Mouse (Mus musculus): Measurements from ENCODE around the gene Vmn1r90. TPM values are rescaled to one million over a fixed set of nuclear protein-coding genes. Genes with fewer than 3 reads are reported as not detected.

The Vmn1r90 gene
- total and polyA plus RNA-seq, 3 experiments, result not detected

DNA sequence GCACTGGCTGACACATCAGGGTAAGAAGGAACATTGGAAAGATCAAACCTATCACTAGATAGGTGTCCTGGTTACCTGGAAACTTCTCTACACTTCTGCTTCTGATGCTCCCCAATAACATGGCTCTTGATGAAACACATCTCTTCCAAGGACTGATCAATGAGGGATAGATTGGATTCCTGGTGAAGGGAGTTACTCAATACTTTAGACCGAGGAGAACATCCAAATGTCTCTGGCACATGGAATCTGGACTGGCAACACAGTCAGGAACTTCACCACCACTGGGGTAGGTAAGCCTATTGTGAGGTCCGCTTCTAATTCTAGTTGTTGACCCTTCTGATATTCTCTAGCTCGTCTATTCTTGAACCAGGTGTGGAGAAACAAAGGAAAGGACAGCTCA lies 45.0 kb downstream of the Vmn1r90 start:
- Histone ChIP-seq H3K9ac (ENCODE audit: control insufficient read depth, low read depth, low read length, poor library complexity, severe bottlenecking) (no peak overlapping the region), H3K27me3 (ENCODE audit: control insufficient read depth in 1 of 2, insufficient read depth in 2 of 2, low read length in 2 of 2) (no peaks in the 10 kb centered on the region), H3K9me3 (replicated peaks; ENCODE audit: insufficient read depth, low read length) (no peaks in the 10 kb centered on the region), H3K36me3 (ENCODE audit: control insufficient read depth in 1 of 2, insufficient read depth in 2 of 2, low read length in 2 of 2) (no peaks in the 10 kb centered on the region), H3K4me3 (ENCODE audit: control insufficient read depth in 1 of 2, insufficient read depth in 1 of 2, low read depth in 2 of 2, low read length in 2 of 2) (no peak overlapping the region), H3K4me1 (ENCODE audit: control insufficient read depth in 1 of 2, insufficient read depth in 2 of 2, low read length in 2 of 2) (no peaks in the 10 kb centered on the region), H3K27ac (ENCODE audit: control insufficient read depth, low read depth, low read length) (no peak overlapping the region), H3K79me2 (ENCODE audit: control insufficient read depth, insufficient read depth, low read length, poor library complexity) (no peaks in the 10 kb centered on the region)
- no peak for TF ChIP-seq POLR2A (IDR thresholded peaks at IDR 0.05; ENCODE audit: control insufficient read depth in 1 of 2, insufficient read depth in 1 of 2, low read depth in 1 of 2, low read length in 2 of 2, poor library complexity in 1 of 2)
- TF ChIP-seq GABPA (IDR thresholded peaks at IDR 0.05; ENCODE audit: low read depth, low read length), result no peak
- TF ChIP-seq CTCF (IDR thresholded peaks at IDR 0.05 in 2 of 3, conservative IDR thresholded peaks at IDR 0.05 in 1 of 3; ENCODE audit: control insufficient read depth in 1 of 3, insufficient read depth in 1 of 3, low read depth in 2 of 3, low read length in 3 of 3, poor library complexity in 1 of 3, severe bottlenecking in 1 of 3), result no peak
- no peak for TF ChIP-seq TCF12 (IDR thresholded peaks at IDR 0.05; ENCODE audit: low read depth, low read length)
- no peak for TF ChIP-seq ETS1 (IDR thresholded peaks at IDR 0.05; ENCODE audit: low read depth, low read length)
- TF ChIP-seq CHD1 (IDR thresholded peaks at IDR 0.05; ENCODE audit: low read depth, low read length), result no peak
- TF ChIP-seq KAT2A (conservative IDR thresholded peaks at IDR 0.05; ENCODE audit: low read depth, low read length), result no peak
- no peak for TF ChIP-seq ZC3H11A (IDR thresholded peaks at IDR 0.05; ENCODE audit: low read depth, low read length)
- TF ChIP-seq UBTF (IDR thresholded peaks at IDR 0.05; ENCODE audit: borderline replicate concordance, insufficient read depth, low read depth, low read length), result no peak
- TF ChIP-seq EP300 (IDR thresholded peaks at IDR 0.05; ENCODE audit: low read depth in 1 of 2, low read length in 2 of 2), result no peak
- TF ChIP-seq TBP (IDR thresholded peaks at IDR 0.05; ENCODE audit: low read depth, low read length), result no peak
- no peak for DNase-seq (ENCODE audit: low read depth, low spot score)

Other genes starting within 250 kb of the Vmn1r90 start
- gene Obox8, start 229.9 kb downstream of the Vmn1r90 start, total RNA-seq (2012; rRNA removed), result not detected in 2 replicates
- gene Obox8, start 229.9 kb downstream of the Vmn1r90 start, polyA plus RNA-seq (2012; ENCODE audit: insufficient read depth in 1 of 2, insufficient read length in 2 of 2, low read depth in 1 of 2, low replicate concordance in 2 of 2, missing spikeins in 1 of 2), result not detected
- gene Sult2a8, start 116.7 kb downstream of the Vmn1r90 start, total RNA-seq (2012; rRNA removed), result not detected in 2 replicates
- not detected for gene Sult2a8, start 116.7 kb downstream of the Vmn1r90 start, polyA plus RNA-seq (2012; ENCODE audit: insufficient read depth in 1 of 2, insufficient read length in 2 of 2, low read depth in 1 of 2, low replicate concordance in 2 of 2, missing spikeins in 1 of 2)
- not detected in 2 replicates for gene Sult2a7, start 69.3 kb downstream of the Vmn1r90 start, total RNA-seq (2012; rRNA removed)
- gene Sult2a7, start 69.3 kb downstream of the Vmn1r90 start, polyA plus RNA-seq (2012; ENCODE audit: insufficient read depth in 1 of 2, insufficient read length in 2 of 2, low read depth in 1 of 2, low replicate concordance in 2 of 2, missing spikeins in 1 of 2), result not detected
- not detected in 2 replicates for gene Obox7, start 96.0 kb upstream of the Vmn1r90 start, total RNA-seq (2012; rRNA removed)
- gene Obox7, start 96.0 kb upstream of the Vmn1r90 start, polyA plus RNA-seq (2012; ENCODE audit: insufficient read depth in 1 of 2, insufficient read length in 2 of 2, low read depth in 1 of 2, low replicate concordance in 2 of 2, missing spikeins in 1 of 2), result not detected

All from MEL (cell line).